Mouse (Mus musculus): ENCODE data around the gene Mogs. TPM values are rescaled to one million over a fixed set of nuclear protein-coding genes. Genes with fewer than 3 reads are reported as not detected.

Gene Mogs
- polyA plus RNA-seq, 1 experiment from 2014 or later = 21.4 TPM

- H3K9ac ChIP-seq (replicated peaks) = no peak overlapping the region
- H3K4me1 ChIP-seq (ENCODE audit: insufficient read depth) = peaks cover 32% of the 10 kb centered on the region
- no peak for DNase-seq
- no peak for TF ChIP-seq EP300 (IDR thresholded peaks at IDR 0.05; ENCODE audit: low read depth)
- no peak for TF ChIP-seq CTCF (IDR thresholded peaks at IDR 0.05; ENCODE audit: low read depth)
- no peaks in the 10 kb centered on the region for H3K9me3 ChIP-seq (ENCODE audit: low read length)
- 0 out of 2 replicates have a peak overlapping the region, but pooled peaks have one; percentile 98 for H3K4me2 ChIP-seq (ENCODE audit: low read depth, low read length)
- peaks cover 8% of the 10 kb centered on the region for H3K36me3 ChIP-seq (replicated peaks; ENCODE audit: insufficient read depth, low read length)
- 90% methylated on average over 4 of the region's 4 CpGs for WGBS (ENCODE audit: insufficient replicate concordance)
- H3K27ac ChIP-seq (ENCODE audit: low read depth) = no peak overlapping the region
- no peak overlapping the region for H3K4me3 ChIP-seq (ENCODE audit: low read depth, low read length)
- H3K27me3 ChIP-seq (ENCODE audit: insufficient read depth, low read length) = no peaks in the 10 kb centered on the region
- ATAC-seq = no peak
Observed at GRCm38 (mm10) chr6:83117165-83117438, 1.8 kb downstream of the Mogs start.

DNA sequence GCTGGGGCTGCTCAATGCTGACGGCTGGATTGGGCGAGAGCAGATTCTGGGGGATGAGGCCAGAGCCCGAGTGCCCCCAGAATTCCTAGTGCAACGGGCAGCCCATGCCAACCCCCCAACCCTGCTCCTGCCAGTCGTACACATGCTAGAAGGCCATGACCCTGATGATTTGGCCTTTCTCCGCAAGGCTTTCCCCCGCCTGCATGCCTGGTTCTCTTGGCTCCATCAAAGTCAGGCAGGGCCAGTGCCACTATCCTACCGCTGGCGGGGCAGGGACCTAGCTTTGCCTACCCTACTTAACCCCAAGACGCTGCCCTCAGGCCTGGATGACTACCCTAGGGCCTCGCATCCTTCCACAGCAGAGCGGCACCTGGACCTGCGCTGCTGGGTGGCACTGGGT lies 2.3 kb downstream of the Mogs start:
- Histone ChIP-seq H3K27ac (ENCODE audit: low read depth) (no peak overlapping the region), H3K9me3 (ENCODE audit: low read length) (no peaks in the 10 kb centered on the region), H3K4me1 (ENCODE audit: insufficient read depth) (peaks cover 37% of the 10 kb centered on the region)

DNA sequence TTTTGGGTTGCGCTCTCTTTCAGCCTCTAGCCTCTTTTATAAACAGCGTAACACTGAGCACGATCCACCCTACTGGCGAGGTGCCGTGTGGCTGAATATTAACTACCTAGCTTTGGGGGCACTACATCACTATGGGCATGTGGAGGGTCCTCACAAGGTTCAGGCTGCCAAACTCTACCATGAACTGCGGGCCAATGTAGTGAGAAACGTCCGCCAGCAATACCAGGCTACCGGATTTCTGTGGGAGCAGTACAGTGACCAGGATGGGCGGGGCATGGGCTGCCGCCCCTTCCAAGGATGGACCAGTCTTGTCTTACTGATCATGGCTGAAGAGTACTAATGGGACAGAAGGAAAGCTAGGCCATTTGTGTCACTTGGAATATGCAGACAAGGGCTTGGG lies 3.1 kb downstream of the Mogs start:
- peaks cover 8% of the 10 kb centered on the region for H3K36me3 ChIP-seq (replicated peaks; ENCODE audit: insufficient read depth, low read length)
- no peak overlapping the region for H3K4me3 ChIP-seq (ENCODE audit: low read depth, low read length)
- WGBS (ENCODE audit: insufficient replicate concordance) = 85% methylated on average over 11 of the region's 11 CpGs
- no peak overlapping the region for H3K4me2 ChIP-seq (ENCODE audit: low read depth, low read length)
- no peak overlapping the region for H3K9ac ChIP-seq (replicated peaks)
- no peaks in the 10 kb centered on the region for H3K9me3 ChIP-seq (ENCODE audit: low read length)
- no peak for TF ChIP-seq EP300 (IDR thresholded peaks at IDR 0.05; ENCODE audit: low read depth)
- TF ChIP-seq CTCF (IDR thresholded peaks at IDR 0.05; ENCODE audit: low read depth) = no peak
- peaks cover 41% of the 10 kb centered on the region for H3K4me1 ChIP-seq (ENCODE audit: insufficient read depth)
- ATAC-seq = no peak
- H3K27me3 ChIP-seq (ENCODE audit: insufficient read depth, low read length) = no peaks in the 10 kb centered on the region
- DNase-seq = no peak
- no peak overlapping the region for H3K27ac ChIP-seq (ENCODE audit: low read depth)

More for the DNA sequence above, 2.3 kb downstream of the Mogs start:
- TF ChIP-seq EP300 (IDR thresholded peaks at IDR 0.05; ENCODE audit: low read depth) = no peak
- no peak for TF ChIP-seq CTCF (IDR thresholded peaks at IDR 0.05; ENCODE audit: low read depth)
- H3K9ac ChIP-seq (replicated peaks) = no peak overlapping the region
- DNase-seq (no peak), ATAC-seq (no peak)
- H3K27me3 ChIP-seq (ENCODE audit: insufficient read depth, low read length) = no peaks in the 10 kb centered on the region
- no peak overlapping the region for H3K4me3 ChIP-seq (ENCODE audit: low read depth, low read length)
- no peak overlapping the region for H3K4me2 ChIP-seq (ENCODE audit: low read depth, low read length)
- WGBS (ENCODE audit: insufficient replicate concordance) = 87% methylated on average over 13 of the region's 13 CpGs
- peaks cover 8% of the 10 kb centered on the region for H3K36me3 ChIP-seq (replicated peaks; ENCODE audit: insufficient read depth, low read length)

GRCm38 (mm10) chr6:83118825-83119733 lies 3.8 kb downstream of the Mogs start:
- 72% methylated on average over 14 of the region's 14 CpGs for WGBS (ENCODE audit: insufficient replicate concordance)
- H3K4me1 ChIP-seq (ENCODE audit: insufficient read depth) = peaks cover 46% of the 10 kb centered on the region
- H3K4me2 ChIP-seq (ENCODE audit: low read depth, low read length) = no peak overlapping the region
- TF ChIP-seq EP300 (IDR thresholded peaks at IDR 0.05; ENCODE audit: low read depth) = no peak
- TF ChIP-seq CTCF (IDR thresholded peaks at IDR 0.05; ENCODE audit: low read depth) = no peak
- H3K9ac ChIP-seq (replicated peaks) = no peak overlapping the region
- H3K36me3 ChIP-seq (replicated peaks; ENCODE audit: insufficient read depth, low read length) = peaks cover 11% of the 10 kb centered on the region
- ATAC-seq (no peak), DNase-seq (no peak)
- H3K27ac ChIP-seq (ENCODE audit: low read depth) = no peak overlapping the region
- H3K9me3 ChIP-seq (ENCODE audit: low read length) = no peaks in the 10 kb centered on the region
- H3K4me3 ChIP-seq (ENCODE audit: low read depth, low read length) = no peak overlapping the region
- no peaks in the 10 kb centered on the region for H3K27me3 ChIP-seq (ENCODE audit: insufficient read depth, low read length)

- peaks cover 46% of the 10 kb centered on the region for H3K4me1 ChIP-seq (ENCODE audit: insufficient read depth)
- H3K4me3 ChIP-seq (ENCODE audit: low read depth, low read length) = no peak overlapping the region
- no peaks in the 10 kb centered on the region for H3K9me3 ChIP-seq (ENCODE audit: low read length)
- no peak overlapping the region for H3K9ac ChIP-seq (replicated peaks)
- peak; percentile 35 for DNase-seq
- H3K27me3 ChIP-seq (ENCODE audit: insufficient read depth, low read length) = no peaks in the 10 kb centered on the region
- peaks cover 11% of the 10 kb centered on the region for H3K36me3 ChIP-seq (replicated peaks; ENCODE audit: insufficient read depth, low read length)
- no peak for ATAC-seq
- no peak overlapping the region for H3K27ac ChIP-seq (ENCODE audit: low read depth)
- no peak for TF ChIP-seq EP300 (IDR thresholded peaks at IDR 0.05; ENCODE audit: low read depth)
- no peak for TF ChIP-seq CTCF (IDR thresholded peaks at IDR 0.05; ENCODE audit: low read depth)
- 74% methylated on average over 7 of the region's 7 CpGs for WGBS (ENCODE audit: insufficient replicate concordance)
- 0 out of 2 replicates have a peak overlapping the region, but pooled peaks have one; percentile 85 for H3K4me2 ChIP-seq (ENCODE audit: low read depth, low read length)
Observed at GRCm38 (mm10) chr6:83119734-83120051, 4.4 kb downstream of the Mogs start.

DNA sequence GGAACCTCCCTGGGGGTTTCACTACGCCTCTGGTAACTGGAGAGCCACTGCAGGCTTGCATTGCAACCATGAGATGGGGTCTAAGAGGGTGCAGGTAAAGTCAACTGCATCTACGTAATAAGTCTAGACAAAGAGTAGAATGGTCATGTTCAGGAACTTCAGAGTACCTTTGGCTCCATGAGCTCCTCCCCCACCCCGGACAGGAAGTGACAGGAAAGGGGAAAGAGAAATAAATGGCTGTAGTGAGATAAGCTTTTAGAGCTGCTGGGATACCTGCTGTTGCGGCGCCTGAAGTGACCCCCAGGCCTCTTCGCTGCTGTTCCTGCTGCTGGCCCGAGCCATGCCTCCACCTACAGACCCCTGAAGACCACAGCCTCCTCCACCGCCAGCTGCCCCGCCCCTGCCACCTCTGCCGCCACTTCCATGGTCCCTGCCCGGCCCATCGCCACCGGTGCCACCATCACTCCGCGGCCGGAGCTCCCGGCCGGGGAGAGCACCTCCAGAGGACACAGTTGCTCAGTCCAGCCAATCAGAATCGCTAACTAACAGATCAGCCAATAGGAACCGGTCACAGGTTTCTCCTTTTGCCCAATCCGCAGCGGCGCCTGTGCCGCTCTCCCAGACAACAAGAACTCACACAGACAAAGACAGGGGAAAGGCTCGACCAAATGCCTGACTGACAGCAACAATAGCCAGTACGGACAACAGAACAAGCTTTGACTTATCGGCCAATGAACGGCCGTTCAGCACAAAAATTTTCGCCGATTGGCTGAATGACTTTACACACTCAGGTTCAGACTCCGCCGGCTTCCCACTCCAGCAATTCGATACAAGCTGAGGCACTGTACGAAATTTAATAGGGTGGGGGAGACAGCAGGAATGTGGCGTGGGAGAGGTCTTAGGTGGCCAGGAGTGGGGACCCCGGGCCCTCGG lies 5.9 kb downstream of the Mogs start, which contains the start of gene Wbp1:
Gene Wbp1 (minus strand): TSS at position 630 of the 933 bp plus-strand sequence.
- Histone ChIP-seq H3K36me3 (replicated peaks; ENCODE audit: insufficient read depth, low read length) (peaks cover 11% of the 10 kb centered on the region), H3K9ac (replicated peaks) (peak within 1 kb of the TSS; percentile 78), H3K4me1 (ENCODE audit: insufficient read depth) (peaks cover 43% of the 10 kb centered on the region), H3K9me3 (ENCODE audit: low read length) (no peaks in the 10 kb centered on the region), H3K4me2 (ENCODE audit: low read depth, low read length) (peak within 1 kb of the TSS; percentile 85), H3K27ac (ENCODE audit: low read depth) (peak within 1 kb of the TSS; percentile 77), H3K4me3 (ENCODE audit: low read depth, low read length) (peak within 1 kb of the TSS; percentile 64), H3K27me3 (ENCODE audit: insufficient read depth, low read length) (no peaks in the 10 kb centered on the region)
- no peak for TF ChIP-seq CTCF (IDR thresholded peaks at IDR 0.05; ENCODE audit: low read depth)
- no peak for TF ChIP-seq EP300 (IDR thresholded peaks at IDR 0.05; ENCODE audit: low read depth)
- peak; percentile 91 for ATAC-seq
- peak; percentile 92 for DNase-seq
- 1% methylated on average over 38 of the region's 38 CpGs for WGBS (ENCODE audit: insufficient replicate concordance)

Measured in liver, postnatal 0 days (tissue).